Mouse (Mus musculus) bone marrow, adult 2 months (tissue): ENCODE measurements around the gene Mdfi.

Experiments used
- CTCF ChIP-seq: fragments of 200-500 bp; IDR thresholded peaks from 2 replicates; pipeline ENCODE4 v1.5.1; 2011; ENCODE audit warnings: low read length, control low read depth; ENCODE audit not compliant: control insufficient read depth, insufficient read depth
- POLR2A ChIP-seq: fragments of 200-500 bp; IDR thresholded peaks from 2 replicates; pipeline ENCODE4 v1.6.1; 2011; ENCODE audit warnings: low read depth, mild to moderate bottlenecking, control low read depth, low read length, borderline replicate concordance; ENCODE audit not compliant: control insufficient read depth

GRCm38 (mm10) chr17:47765986-47766385 lies 68.5 kb downstream of the Mdfi start:
- TF ChIP-seq POLR2A: no peak
- TF ChIP-seq CTCF: no peak
